Mouse (Mus musculus) midbrain, embryonic 11.5 days (tissue): ENCODE results near the gene Eif2ak3. TPM values are rescaled to one million over a fixed set of nuclear protein-coding genes. Genes with fewer than 3 reads are reported as not detected.
A peak's percentile ranks its signal among the peaks of the same experiment; 100 is the strongest.

ENCODE experiments used
- ATAC-seq: fragments of 200-750 bp; cut with Nextera tagmentation; 2 replicates; pipeline ENCODE4 v1.8.0; 2017; ENCODE audit warnings: moderate TSS enrichment, moderate library complexity; ENCODE audit not compliant: low FRiP score
- DNase-seq: peaks from one replicate; pipeline ENCODE4 v3.0.0; 2015; ENCODE audit warnings: low spot score; ENCODE audit errors: missing footprints
- H3K27ac ChIP-seq: fragments of 300-500 bp; sonication (generic); 2 replicates; pipeline ENCODE4 v1.5.1; 2014; ENCODE audit warnings: low read depth, low read length
- H3K27me3 ChIP-seq: fragments of 300-500 bp; sonication (generic); 2 replicates; pipeline ENCODE4 v1.6.1; 2014; ENCODE audit warnings: mild to moderate bottlenecking, low read length, moderate library complexity, mixed read lengths; ENCODE audit not compliant: control insufficient read depth, insufficient read depth
- H3K36me3 ChIP-seq: fragments of 300-500 bp; sonication (generic); 2 replicates; pipeline ENCODE4 v1.6.1; 2014; ENCODE audit warnings: mild to moderate bottlenecking, low read length, moderate library complexity, mixed read lengths; ENCODE audit not compliant: control insufficient read depth, insufficient read depth
- H3K4me1 ChIP-seq: fragments of 300-500 bp; sonication (generic); 2 replicates; pipeline ENCODE4 v1.6.1; 2014; ENCODE audit warnings: low read length; ENCODE audit not compliant: control insufficient read depth, insufficient read depth
- H3K4me2 ChIP-seq: fragments of 300-500 bp; sonication (generic); 2 replicates; pipeline ENCODE4 v1.6.1; 2014; ENCODE audit warnings: mild to moderate bottlenecking, moderate library complexity
- H3K4me3 ChIP-seq: fragments of 300-500 bp; sonication (generic); 2 replicates; pipeline ENCODE4 v1.5.1; 2014; ENCODE audit warnings: low read depth, low read length
- H3K9ac ChIP-seq: fragments of 300-500 bp; sonication (generic); 2 replicates; pipeline ENCODE4 v1.6.1; 2014; ENCODE audit warnings: low read length
- H3K9me3 ChIP-seq: fragments of 300-500 bp; sonication (generic); 2 replicates; pipeline ENCODE4 v1.6.1; 2016; ENCODE audit warnings: low read length; ENCODE audit not compliant: control insufficient read depth
- WGBS: fragments of 180-500 bp; shearing (Covaris S2); extraction: QIAGEN DNeasy Blood & Tissue Kit; methylation state at CpG from one replicate; pipeline ENCODE4 v1.1.7; 2014; 5-methylcytosine and 5-hydroxymethylcytosine counted together
- polyA plus RNA-seq: library from polyadenylated mRNA; unstranded; fragments of >200 nt; fragmentation: Nextera tagmentation; extraction: Ambion mirVana; gene quantifications from 2 replicates; pipeline ENCODE4 v1.2.1, GENCODE M21; 2014

Eif2ak3 gene
- polyA plus RNA-seq, 1 experiment from 2014 or later: 9.8 TPM

DNA sequence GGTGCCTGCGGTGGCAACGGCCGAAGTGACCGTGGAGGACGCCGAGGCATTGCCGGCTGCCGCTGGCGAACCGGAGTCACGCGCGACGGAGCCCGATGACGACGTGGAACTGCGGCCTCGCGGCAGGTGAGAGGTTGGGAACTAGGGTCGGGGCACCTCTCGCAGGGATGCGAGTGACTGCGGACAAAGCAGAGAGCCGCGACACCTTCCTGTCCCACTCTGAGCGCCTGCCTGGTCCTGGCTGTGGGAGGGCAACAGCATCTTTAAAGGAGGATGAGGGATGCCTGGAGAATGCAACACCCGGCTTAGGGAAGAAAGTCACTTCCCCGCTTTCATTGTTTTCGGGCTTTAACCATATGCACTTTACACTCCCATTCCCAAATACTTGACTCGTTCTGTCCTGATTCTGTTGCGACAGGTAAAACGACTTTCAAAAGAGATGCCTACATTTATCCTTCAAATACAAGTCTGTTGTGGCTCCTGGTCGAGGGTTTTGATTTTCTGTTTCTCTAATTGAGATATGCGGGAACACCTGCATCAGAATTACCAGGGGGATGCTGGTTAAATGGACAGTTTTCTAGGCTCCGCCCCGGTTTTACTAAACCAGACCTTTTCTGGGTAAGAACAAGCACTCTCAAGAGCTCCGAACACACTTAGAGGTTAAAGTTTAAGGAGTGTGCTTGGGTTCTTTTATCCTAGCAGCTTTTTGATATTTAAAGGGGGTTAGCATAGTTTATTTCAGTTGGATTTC is 756 bp downstream of the Eif2ak3 start:
- Histone ChIP-seq H3K36me3 (no peaks in the 10 kb centered on the region), H3K4me1 (peaks cover 8% of the 10 kb centered on the region), H3K27me3 (no peaks in the 10 kb centered on the region), H3K4me3 (peak overlapping the region; percentile 86), H3K27ac (peak overlapping the region; percentile 72), H3K9me3 (no peaks in the 10 kb centered on the region), H3K4me2 (peak overlapping the region; percentile 84), H3K9ac (peak overlapping the region; percentile 82)
- WGBS: 1% methylated on average over 38 of the region's 38 CpGs
- ATAC-seq: no peak
- DNase-seq: peak; percentile 90

DNA sequence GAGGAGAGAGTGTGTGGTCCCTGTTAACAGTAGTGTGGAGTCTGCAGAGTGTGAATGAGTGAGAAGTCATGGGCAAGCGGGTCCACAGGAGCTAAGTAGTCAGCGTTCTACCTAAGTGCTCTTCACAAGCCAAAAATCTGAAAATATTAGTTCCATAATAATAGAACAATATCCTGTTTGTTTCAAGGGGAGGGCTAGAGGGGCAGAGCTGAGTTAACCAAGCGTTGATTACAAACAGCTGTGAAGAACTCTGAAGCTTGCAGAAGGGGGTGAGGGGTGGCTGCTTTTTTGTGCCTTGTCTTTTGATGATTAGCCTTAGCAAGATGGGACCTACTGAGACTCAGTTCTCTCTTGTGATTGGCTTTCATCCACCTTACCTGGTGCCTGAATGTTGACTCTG is 3.1 kb downstream of the Eif2ak3 start:
- Histone ChIP-seq H3K9me3 (no peaks in the 10 kb centered on the region), H3K27me3 (no peaks in the 10 kb centered on the region), H3K27ac (no peak overlapping the region), H3K36me3 (no peaks in the 10 kb centered on the region), H3K4me1 (peaks cover 8% of the 10 kb centered on the region), H3K9ac (no peak overlapping the region), H3K4me2 (no peak overlapping the region), H3K4me3 (no peak overlapping the region)
- ATAC-seq (no peak), DNase-seq (no peak)
- WGBS: 39% methylated on average over 3 of the region's 3 CpGs

- Histone ChIP-seq H3K36me3 (no peaks in the 10 kb centered on the region), H3K4me2 (no peak overlapping the region), H3K4me3 (no peak overlapping the region), H3K9ac (no peak overlapping the region), H3K9me3 (no peaks in the 10 kb centered on the region), H3K27ac (no peak overlapping the region), H3K27me3 (no peaks in the 10 kb centered on the region), H3K4me1 (no peaks in the 10 kb centered on the region)
- no peak for DNase-seq
- ATAC-seq: no peak
- WGBS: 79% methylated on average over 4 of the region's 4 CpGs
Measured at GRCm38 (mm10) chr6:70853371-70853770, 9.1 kb downstream of the Eif2ak3 start.

GRCm38 (mm10) chr6:70855529-70856309 is 11.4 kb downstream of the Eif2ak3 start:
- H3K9me3 ChIP-seq: no peaks in the 10 kb centered on the region
- 86% methylated on average over 13 of the region's 13 CpGs for WGBS
- H3K4me1 ChIP-seq: no peaks in the 10 kb centered on the region
- H3K27me3 ChIP-seq: no peaks in the 10 kb centered on the region
- H3K27ac ChIP-seq: no peak overlapping the region
- H3K36me3 ChIP-seq: no peaks in the 10 kb centered on the region
- no peak overlapping the region for H3K4me2 ChIP-seq
- H3K9ac ChIP-seq: no peak overlapping the region
- H3K4me3 ChIP-seq: no peak overlapping the region
- ATAC-seq: no peak
- no peak for DNase-seq

GRCm38 (mm10) chr6:70862726-70863125 is 18.4 kb downstream of the Eif2ak3 start:
- H3K27me3 ChIP-seq: no peaks in the 10 kb centered on the region
- no peaks in the 10 kb centered on the region for H3K4me1 ChIP-seq
- ATAC-seq (no peak), DNase-seq (no peak)
- no peak overlapping the region for H3K4me2 ChIP-seq
- H3K36me3 ChIP-seq: no peaks in the 10 kb centered on the region
- no peak overlapping the region for H3K4me3 ChIP-seq
- H3K27ac ChIP-seq: no peak overlapping the region
- H3K9me3 ChIP-seq: no peaks in the 10 kb centered on the region
- 93% methylated on average over 7 of the region's 7 CpGs for WGBS
- no peak overlapping the region for H3K9ac ChIP-seq

- no peak overlapping the region for H3K27ac ChIP-seq
- H3K4me3 ChIP-seq: no peak overlapping the region
- H3K36me3 ChIP-seq: no peaks in the 10 kb centered on the region
- H3K4me2 ChIP-seq: no peak overlapping the region
- 93% methylated on average over 6 of the region's 6 CpGs for WGBS
- H3K9ac ChIP-seq: no peak overlapping the region
- H3K4me1 ChIP-seq: no peaks in the 10 kb centered on the region
- no peaks in the 10 kb centered on the region for H3K9me3 ChIP-seq
- no peak for ATAC-seq
- DNase-seq: no peak
- no peaks in the 10 kb centered on the region for H3K27me3 ChIP-seq
Measured at GRCm38 (mm10) chr6:70864285-70864684, 20.0 kb downstream of the Eif2ak3 start.

DNA sequence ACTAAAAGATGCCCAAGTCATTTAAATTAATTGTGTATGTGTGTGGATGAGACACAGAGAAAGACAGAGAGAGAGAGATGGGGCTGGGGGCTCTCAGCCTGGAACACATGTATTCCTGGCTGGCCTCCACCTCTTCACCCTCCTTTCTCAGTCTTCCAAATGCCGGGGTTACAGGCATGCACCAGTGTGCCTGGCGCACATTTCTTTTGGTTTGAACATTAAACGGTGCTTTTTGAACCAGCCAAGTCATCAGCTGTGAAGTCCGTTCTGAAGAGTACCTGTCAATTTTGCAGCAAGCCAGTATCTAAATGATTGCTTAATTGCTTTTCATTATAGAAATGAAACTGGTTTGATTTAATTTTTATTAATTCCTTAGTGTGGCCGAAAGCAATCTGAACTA is 22.4 kb downstream of the Eif2ak3 start:
- ATAC-seq (no peak), DNase-seq (no peak)
- Histone ChIP-seq H3K4me3 (no peak overlapping the region), H3K27me3 (no peaks in the 10 kb centered on the region), H3K27ac (no peak overlapping the region), H3K9me3 (no peaks in the 10 kb centered on the region), H3K9ac (no peak overlapping the region), H3K4me2 (no peak overlapping the region), H3K36me3 (no peaks in the 10 kb centered on the region), H3K4me1 (no peaks in the 10 kb centered on the region)
- WGBS: 94% methylated on average over 5 of the region's 5 CpGs

DNA sequence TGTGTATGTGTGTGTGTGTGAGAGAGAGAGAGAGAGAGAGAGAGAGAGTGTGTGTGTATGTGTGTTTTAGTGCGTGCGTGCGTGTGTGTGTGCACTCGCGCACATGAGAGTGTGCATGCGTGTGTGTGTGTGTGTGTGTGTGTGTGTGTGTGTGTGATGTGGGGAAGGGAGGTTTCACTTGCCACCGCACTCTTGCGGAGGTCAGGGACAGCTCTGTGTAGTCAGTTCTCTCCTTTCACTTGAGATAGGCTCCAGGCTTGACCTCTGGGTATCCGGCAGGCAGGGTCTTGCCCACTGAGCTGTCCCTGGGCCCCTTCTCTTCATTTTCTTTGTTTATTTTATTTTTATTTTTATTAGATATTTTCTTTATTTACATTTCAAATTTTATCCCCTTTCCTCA is 23.0 kb downstream of the Eif2ak3 start:
- 92% methylated on average over 9 of the region's 9 CpGs for WGBS
- H3K9me3 ChIP-seq: no peaks in the 10 kb centered on the region
- H3K4me2 ChIP-seq: no peak overlapping the region

GRCm38 (mm10) chr6:70871511-70871980 is 27.2 kb downstream of the Eif2ak3 start:
- no peak for ATAC-seq
- Histone ChIP-seq H3K9ac (no peak overlapping the region), H3K27ac (no peak overlapping the region), H3K4me1 (no peaks in the 10 kb centered on the region), H3K9me3 (no peaks in the 10 kb centered on the region), H3K27me3 (no peaks in the 10 kb centered on the region), H3K36me3 (no peaks in the 10 kb centered on the region), H3K4me3 (no peak overlapping the region), H3K4me2 (no peak overlapping the region)
- 83% methylated on average over 14 of the region's 14 CpGs for WGBS
- no peak for DNase-seq

More for the DNA sequence above, 23.0 kb downstream of the Eif2ak3 start:
- no peak overlapping the region for H3K9ac ChIP-seq
- H3K27ac ChIP-seq: no peak overlapping the region
- ATAC-seq: no peak
- H3K4me1 ChIP-seq: no peaks in the 10 kb centered on the region
- no peak for DNase-seq
- H3K36me3 ChIP-seq: no peaks in the 10 kb centered on the region
- no peak overlapping the region for H3K4me3 ChIP-seq
- no peaks in the 10 kb centered on the region for H3K27me3 ChIP-seq
